Mouse (Mus musculus) myocyte (in vitro differentiated cells): ENCODE measurements around the gene Ccdc30. TPM values are rescaled to one million over a fixed set of nuclear protein-coding genes. Genes with fewer than 3 reads are reported as not detected.

Experiments
- H3K27me3 ChIP-seq: one replicate; pipeline ENCODE4 v1.6.1; 2011; ENCODE audit not compliant: control insufficient read depth, insufficient read depth, insufficient read length
- H3K36me3 ChIP-seq: one replicate; pipeline ENCODE4 v1.6.1; 2011; ENCODE audit not compliant: control insufficient read depth, insufficient read depth
- H3K4me2 ChIP-seq: one replicate; pipeline ENCODE4 v1.6.1; 2011; ENCODE audit warnings: low read depth, control low read depth
- H3K4me3 ChIP-seq: one replicate; pipeline ENCODE4 v1.5.1; 2011; ENCODE audit warnings: mild to moderate bottlenecking, control low read depth, moderate library complexity
- H3K79me2 ChIP-seq: one replicate; pipeline ENCODE4 v1.6.1; 2011; ENCODE audit not compliant: control insufficient read depth, insufficient read depth
- H3ac ChIP-seq: one replicate; pipeline ENCODE4 v1.6.1; 2011; ENCODE audit not compliant: control insufficient read depth, insufficient read length
- CEBPB ChIP-seq: IDR thresholded peaks from 2 replicates; pipeline ENCODE4 v1.6.1; 2011; ENCODE audit warnings: mild to moderate bottlenecking, moderate library complexity; ENCODE audit not compliant: poor library complexity, insufficient read depth, severe bottlenecking
- E2F4 ChIP-seq: IDR thresholded peaks from one replicate; pipeline ENCODE4 v1.6.1; 2011; ENCODE audit warnings: mild to moderate bottlenecking, control low read depth, moderate library complexity; ENCODE audit not compliant: insufficient read depth
- MAX ChIP-seq: IDR thresholded peaks from one replicate; pipeline ENCODE4 v1.6.1; 2011; ENCODE audit warnings: low read depth, mild to moderate bottlenecking, control low read depth
- MYOD1 ChIP-seq, 3 experiments: IDR thresholded peaks; one replicate each; pipeline ENCODE4 v1.6.1; 2011; ENCODE audit warnings: control low read depth in 2 of 3, low read depth in 2 of 3, mild to moderate bottlenecking in 2 of 3, moderate library complexity in 1 of 3; ENCODE audit not compliant: insufficient read length in 2 of 3, control insufficient read depth in 1 of 3
- MYOG ChIP-seq, 3 experiments: IDR thresholded peaks; one replicate each; pipeline ENCODE4 v1.6.1; 2011; ENCODE audit warnings: control low read depth in 2 of 3, low read depth in 2 of 3, mild to moderate bottlenecking in 2 of 3; ENCODE audit not compliant: insufficient read length in 2 of 3, control insufficient read depth in 1 of 3, insufficient read depth in 1 of 3
- POLR2A ChIP-seq: IDR thresholded peaks from one replicate; pipeline ENCODE4 v1.6.1; 2011; ENCODE audit warnings: low read depth, mild to moderate bottlenecking, control low read depth, moderate library complexity; ENCODE audit not compliant: insufficient read length
- POLR2AphosphoS2 ChIP-seq: IDR thresholded peaks from one replicate; pipeline ENCODE4 v1.6.1; 2011; ENCODE audit warnings: low read depth, control low read depth; ENCODE audit not compliant: insufficient read length
- REST ChIP-seq: IDR thresholded peaks from one replicate; pipeline ENCODE4 v1.6.1; 2011; ENCODE audit warnings: mild to moderate bottlenecking, control low read depth, moderate library complexity; ENCODE audit not compliant: insufficient read depth, insufficient read length
- SRF ChIP-seq: IDR thresholded peaks from one replicate; pipeline ENCODE4 v1.6.1; 2011; ENCODE audit warnings: low read depth; ENCODE audit not compliant: control insufficient read depth, insufficient read length
- TCF12 ChIP-seq: IDR thresholded peaks from one replicate; pipeline ENCODE4 v1.6.1; 2011; ENCODE audit warnings: mild to moderate bottlenecking, control low read depth; ENCODE audit not compliant: poor library complexity, insufficient read depth, severe bottlenecking
- TCF3 ChIP-seq: IDR thresholded peaks from one replicate; pipeline ENCODE4 v1.6.1; 2011; ENCODE audit warnings: low read depth, control low read depth; ENCODE audit not compliant: insufficient read length
- USF1 ChIP-seq: IDR thresholded peaks from one replicate; pipeline ENCODE4 v1.6.1; 2011; ENCODE audit warnings: low read depth, mild to moderate bottlenecking, control low read depth, moderate library complexity
- polyA plus RNA-seq: library from polyadenylated mRNA; unstranded; fragments of >200 nt; fragmentation: generic; extraction: Trizol; gene quantifications from one replicate; pipeline ENCODE4 v1.2.1, GENCODE M21; 2012; ENCODE audit warnings: missing spikeins

Gene Ccdc30
- polyA plus RNA-seq, 1 experiment, result 0.17 TPM

- no peaks in the 10 kb centered on the region for H3K79me2 ChIP-seq
- TF ChIP-seq MYOG (IDR thresholded peaks at IDR 0.05; ENCODE audit: control insufficient read depth in 1 of 3, insufficient read depth in 1 of 3, insufficient read length in 2 of 3, low read depth in 2 of 3), result no peak
- TF ChIP-seq MAX, result no peak
- TF ChIP-seq SRF, result no peak
- no peak for TF ChIP-seq REST
- no peak for TF ChIP-seq USF1
- no peak for TF ChIP-seq MYOD1 (IDR thresholded peaks at IDR 0.05; ENCODE audit: control insufficient read depth in 1 of 3, insufficient read length in 2 of 3, low read depth in 2 of 3)
- TF ChIP-seq TCF3, result no peak
- TF ChIP-seq POLR2A, result no peak
- no peak for TF ChIP-seq CEBPB
- no peak for TF ChIP-seq TCF12
- no peak for TF ChIP-seq E2F4
- TF ChIP-seq POLR2AphosphoS2, result no peak
Observed at GRCm38 (mm10) chr4:119398751-119399150, 16.6 kb downstream of the Ccdc30 start.

GRCm38 (mm10) chr4:119390369-119390768 lies 25.0 kb downstream of the Ccdc30 start:
- Histone ChIP-seq H3K79me2 (no peaks in the 10 kb centered on the region), H3K4me2 (no peak overlapping the region), H3K36me3 (no peaks in the 10 kb centered on the region), H3K27me3 (peaks cover 6% of the 10 kb centered on the region), H3ac (no peak overlapping the region), H3K4me3 (no peak overlapping the region)
- TF ChIP-seq MAX, result no peak
- TF ChIP-seq POLR2AphosphoS2, result no peak
- TF ChIP-seq REST, result no peak
- no peak for TF ChIP-seq MYOD1 (IDR thresholded peaks at IDR 0.05; ENCODE audit: control insufficient read depth in 1 of 3, insufficient read length in 2 of 3, low read depth in 2 of 3)
- TF ChIP-seq POLR2A, result no peak
- TF ChIP-seq TCF3, result no peak
- no peak for TF ChIP-seq TCF12
- TF ChIP-seq E2F4, result no peak
- TF ChIP-seq SRF, result no peak

More at GRCm38 (mm10) chr4:119398751-119399150, 16.6 kb downstream of the Ccdc30 start:
- H3K36me3 ChIP-seq, result no peaks in the 10 kb centered on the region
- no peaks in the 10 kb centered on the region for H3K27me3 ChIP-seq
- H3K4me3 ChIP-seq, result no peak overlapping the region
- no peak overlapping the region for H3ac ChIP-seq
- no peak overlapping the region for H3K4me2 ChIP-seq

- no peak overlapping the region for H3K4me2 ChIP-seq
- no peaks in the 10 kb centered on the region for H3K79me2 ChIP-seq
- H3ac ChIP-seq, result no peak overlapping the region
- H3K27me3 ChIP-seq, result peaks cover 6% of the 10 kb centered on the region
- no peaks in the 10 kb centered on the region for H3K36me3 ChIP-seq
- TF ChIP-seq MAX (no peak), POLR2A (no peak), MYOG (IDR thresholded peaks at IDR 0.05; ENCODE audit: control insufficient read depth in 1 of 3, insufficient read depth in 1 of 3, insufficient read length in 2 of 3, low read depth in 2 of 3) (no peak), E2F4 (no peak), POLR2AphosphoS2 (no peak), SRF (no peak), MYOD1 (IDR thresholded peaks at IDR 0.05; ENCODE audit: control insufficient read depth in 1 of 3, insufficient read length in 2 of 3, low read depth in 2 of 3) (no peak), TCF12 (no peak)
- H3K4me3 ChIP-seq, result no peak overlapping the region
Observed at GRCm38 (mm10) chr4:119389184-119389583, 26.1 kb downstream of the Ccdc30 start.

- Histone ChIP-seq H3K36me3 (no peaks in the 10 kb centered on the region), H3ac (no peak overlapping the region)
- TF ChIP-seq POLR2AphosphoS2, result no peak
- TF ChIP-seq TCF3, result no peak
- no peak for TF ChIP-seq E2F4
- TF ChIP-seq SRF, result no peak
- TF ChIP-seq MYOG (IDR thresholded peaks at IDR 0.05; ENCODE audit: control insufficient read depth in 1 of 3, insufficient read depth in 1 of 3, insufficient read length in 2 of 3, low read depth in 2 of 3), result no peak
- TF ChIP-seq TCF12, result no peak
- TF ChIP-seq CEBPB, result no peak
- TF ChIP-seq MAX, result no peak
- no peak for TF ChIP-seq REST
- TF ChIP-seq MYOD1 (IDR thresholded peaks at IDR 0.05; ENCODE audit: control insufficient read depth in 1 of 3, insufficient read length in 2 of 3, low read depth in 2 of 3), result no peak
- TF ChIP-seq POLR2A, result no peak
Observed at GRCm38 (mm10) chr4:119381471-119382190, 33.7 kb downstream of the Ccdc30 start.

More at GRCm38 (mm10) chr4:119381471-119382190, 33.7 kb downstream of the Ccdc30 start:
- Histone ChIP-seq H3K4me2 (no peak overlapping the region), H3K27me3 (peaks cover 3% of the 10 kb centered on the region), H3K4me3 (no peak overlapping the region), H3K79me2 (no peaks in the 10 kb centered on the region)
